Mouse (Mus musculus): ENCODE data around the gene Tap2.
"Not testable (repeated sequence)": the region's sequence is repeated elsewhere in the genome, so short reads cannot be mapped to it uniquely, and the experiment has no call there.

DNA sequence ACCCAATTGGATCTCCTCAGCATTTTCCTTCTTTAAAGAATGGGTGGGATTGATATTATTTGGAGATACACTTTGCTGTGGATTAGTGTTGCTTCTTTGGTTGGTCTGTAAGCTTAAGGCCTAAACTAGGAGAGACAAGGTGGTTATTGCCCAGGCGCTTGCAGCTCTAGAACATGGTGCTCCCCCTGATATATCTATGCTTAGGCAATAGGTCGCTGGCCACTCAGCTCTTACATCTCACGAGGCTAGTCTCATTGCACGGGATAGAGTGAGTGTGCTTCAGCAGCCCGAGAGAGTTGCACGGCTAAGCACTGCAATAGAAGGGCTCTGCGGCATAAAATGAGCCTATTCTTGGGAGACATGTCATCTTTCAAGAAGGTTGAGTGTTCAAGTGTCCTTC, 28.7 kb downstream of the Tap2 start:
- TF ChIP-seq POLR2A (IDR thresholded peaks at IDR 0.05; ENCODE audit: borderline replicate concordance, control insufficient read depth, low read depth, low read length); CTCF (IDR thresholded peaks at IDR 0.05; ENCODE audit: control insufficient read depth, insufficient read depth, low read length): not testable (repeated sequence)

Data from bone marrow, adult 2 months (tissue).